Mouse (Mus musculus) spleen, adult 2 months (tissue): ENCODE results near the gene Nell1.

Experiments used
- CTCF ChIP-seq: fragments of 200-500 bp; IDR thresholded peaks from 2 replicates; pipeline ENCODE4 v1.5.1; 2011; ENCODE audit warnings: mild to moderate bottlenecking, inconsistent platforms; ENCODE audit not compliant: insufficient read depth, insufficient read length, insufficient replicate concordance; ENCODE audit errors: extremely low read depth
- POLR2A ChIP-seq: fragments of 200-500 bp; IDR thresholded peaks from 2 replicates; pipeline ENCODE4 v1.6.1; 2011; ENCODE audit warnings: low read depth, low read length, inconsistent platforms

GRCm38 (mm10) chr7:50755516-50755915 lies 780.9 kb downstream of the Nell1 start:
- TF ChIP-seq CTCF, result no peak
- no peak for TF ChIP-seq POLR2A
